Mouse (Mus musculus) lung, adult 2 months (tissue): ENCODE results near the gene Fcf1.

Experiments
- CTCF ChIP-seq: fragments of 200-500 bp; IDR thresholded peaks from 2 replicates; pipeline ENCODE4 v1.5.1; 2011; ENCODE audit warnings: mild to moderate bottlenecking, low read length, control low read depth; ENCODE audit not compliant: insufficient read depth
- POLR2A ChIP-seq: fragments of 200-500 bp; IDR thresholded peaks from 2 replicates; pipeline ENCODE4 v1.6.1; 2011; ENCODE audit warnings: low read depth, mild to moderate bottlenecking, control low read depth, low read length, borderline replicate concordance; ENCODE audit errors: extremely low read depth

GRCm38 (mm10) chr12:84944813-84945553 is 25.7 kb upstream of the Fcf1 start:
- TF ChIP-seq POLR2A (no peak), CTCF (no peak)
